ENCODE assay signal across 30 mouse cellular contexts in the genomic region with DNA sequence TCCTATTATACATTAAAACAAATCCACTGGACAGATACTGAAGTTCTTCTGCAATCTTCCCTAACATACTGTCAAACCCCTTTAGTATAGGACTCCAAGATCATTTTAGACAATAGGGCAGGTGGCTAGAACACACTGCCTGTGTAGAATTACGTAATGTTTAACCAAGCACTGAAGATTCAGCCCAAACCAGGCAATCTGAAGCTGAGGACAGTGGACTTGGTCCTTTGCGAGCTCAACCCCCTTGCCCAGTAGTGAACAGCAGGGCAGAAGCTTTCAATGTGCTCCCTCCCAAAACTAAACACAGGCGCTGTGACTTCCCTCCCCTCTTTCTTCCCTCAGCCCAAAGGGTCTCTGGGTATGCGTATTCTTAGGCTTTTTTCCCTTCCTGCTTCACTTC. TPM values are rescaled to one million over a fixed set of nuclear protein-coding genes. Genes with fewer than 3 reads are reported as not detected.
DNase-seq lines count a peak whose midpoint lies in the region; ATAC-seq lines count a peak whose summit lies in the region.
"Had no signal": no experiment of that assay in that cellular context is flagged by ENCODE, and none has a peak within 500 bp of the region (broad histone marks: within the 10 kb centered on the region; RNA-seq: fewer than 3 reads in every experiment).

No protein-coding gene starts in this region.

- no peaks in the 10 kb centered on the region for H3K27me3 ChIP-seq in heart, embryonic 10.5 days (ENCODE audit: insufficient read depth, poor library complexity, severe bottlenecking)
- H3K27me3 ChIP-seq in kidney, embryonic 15.5 days: no peaks in the 10 kb centered on the region
- H3K27me3 ChIP-seq in liver, embryonic 15.5 days: no peaks in the 10 kb centered on the region
- H3K27me3 ChIP-seq: CH12.LX; embryonic facial prominence, embryonic 15.5 days; hindbrain, embryonic 12.5 days; intestine, embryonic 15.5 days; limb, embryonic 12.5 days; midbrain, embryonic 15.5 days; neural tube, embryonic 15.5 days; stomach, embryonic 15.5 days had no signal

- peak; percentile 55 for DNase-seq in heart, embryonic 10.5 days (ENCODE audit: low spot score)
- no peak for DNase-seq in heart, adult 8-10 months (ENCODE audit: low spot score)
- no peak for DNase-seq in kidney, postnatal 10 days
- DNase-seq in spleen, adult 12 weeks (ENCODE audit: low spot score): no peak
- no peak for DNase-seq in cerebellum, postnatal 10 days
- DNase-seq: adrenal gland, adult 2 months; adrenal gland, postnatal 36 days; cerebellum, adult 18-20 months; gastrocnemius, postnatal 14 days; heart, postnatal 36 days; lung, adult 2 months; lung, postnatal 10 days; retina, postnatal 1 day; right cerebral cortex, postnatal 14 days had no signal

- H3K4me1 ChIP-seq in heart, embryonic 10.5 days: peaks cover 9% of the 10 kb centered on the region; the same call in 1 of the 2 replicates
- no peaks in the 10 kb centered on the region for H3K4me1 ChIP-seq in kidney, embryonic 15.5 days
- no peaks in the 10 kb centered on the region for H3K4me1 ChIP-seq in liver, embryonic 15.5 days (replicated peaks)
- H3K4me1 ChIP-seq: embryonic facial prominence, embryonic 10.5 days; intestine, embryonic 15.5 days; stomach, embryonic 15.5 days had no signal

- no peaks in the 10 kb centered on the region for H3K9me3 ChIP-seq in heart, embryonic 10.5 days
- H3K9me3 ChIP-seq in kidney, embryonic 15.5 days (replicated peaks): no peaks in the 10 kb centered on the region
- H3K9me3 ChIP-seq in liver, embryonic 15.5 days (replicated peaks): no peaks in the 10 kb centered on the region
- H3K9me3 ChIP-seq: embryonic facial prominence, embryonic 10.5 days; embryonic facial prominence, embryonic 15.5 days; hindbrain, embryonic 12.5 days; intestine, embryonic 15.5 days; limb, embryonic 12.5 days; midbrain, embryonic 10.5 days; midbrain, embryonic 15.5 days; neural tube, embryonic 15.5 days; stomach, embryonic 15.5 days had no signal

- H3K4me2 ChIP-seq in kidney, embryonic 15.5 days: no peak overlapping the region
- H3K4me2 ChIP-seq in liver, embryonic 15.5 days: no peak overlapping the region
- H3K4me2 ChIP-seq: embryonic facial prominence, embryonic 15.5 days; heart, embryonic 11.5 days; hindbrain, embryonic 12.5 days; intestine, embryonic 15.5 days; limb, embryonic 12.5 days; midbrain, embryonic 15.5 days; neural tube, embryonic 15.5 days; stomach, embryonic 15.5 days had no signal

- peak; percentile 68; the same call in 1 of the 2 replicates for ATAC-seq in kidney, embryonic 15.5 days (replicated peaks; ENCODE audit: low FRiP score)
- peak; percentile 78 for ATAC-seq in liver, embryonic 15.5 days (ENCODE audit: insufficient read depth)
- ATAC-seq: forebrain, embryonic 14.5 days; hindbrain, postnatal 0 days; intestine, embryonic 15.5 days; midbrain, embryonic 15.5 days had no signal

- H3K36me3 ChIP-seq in heart, embryonic 10.5 days: 0 out of 2 replicates have a peak, but pooled peaks cover 3% of the 10 kb centered on the region
- H3K36me3 ChIP-seq in kidney, embryonic 15.5 days: no peaks in the 10 kb centered on the region
- H3K36me3 ChIP-seq in liver, embryonic 15.5 days (replicated peaks): no peaks in the 10 kb centered on the region
- H3K36me3 ChIP-seq: embryonic facial prominence, embryonic 10.5 days; hindbrain, embryonic 12.5 days; intestine, embryonic 15.5 days; limb, embryonic 12.5 days; midbrain, embryonic 10.5 days; midbrain, embryonic 15.5 days; stomach, embryonic 15.5 days had no signal

- H3K4me3 ChIP-seq in heart, embryonic 10.5 days: no peak overlapping the region
- no peak overlapping the region for H3K4me3 ChIP-seq in kidney, embryonic 15.5 days (replicated peaks)
- H3K4me3 ChIP-seq in liver, embryonic 15.5 days (replicated peaks): no peak overlapping the region
- H3K4me3 ChIP-seq: embryonic facial prominence, embryonic 10.5 days; embryonic facial prominence, embryonic 15.5 days; hindbrain, embryonic 12.5 days; intestine, embryonic 15.5 days; left cerebral cortex, adult 2 months; limb, embryonic 12.5 days; midbrain, embryonic 10.5 days; midbrain, embryonic 15.5 days; neural tube, embryonic 15.5 days; stomach, embryonic 15.5 days had no signal

- no peak overlapping the region for H3K9ac ChIP-seq in kidney, embryonic 15.5 days
- no peak overlapping the region for H3K9ac ChIP-seq in liver, embryonic 15.5 days
- H3K9ac ChIP-seq: embryonic facial prominence, embryonic 15.5 days; hindbrain, embryonic 12.5 days; intestine, embryonic 15.5 days; limb, embryonic 12.5 days; midbrain, embryonic 15.5 days; neural tube, embryonic 15.5 days; stomach, embryonic 15.5 days had no signal

- no peak overlapping the region for H3K27ac ChIP-seq in heart, embryonic 10.5 days
- no peak overlapping the region for H3K27ac ChIP-seq in kidney, embryonic 15.5 days
- no peak overlapping the region for H3K27ac ChIP-seq in liver, embryonic 15.5 days (replicated peaks)
- H3K27ac ChIP-seq: embryonic facial prominence, embryonic 10.5 days; embryonic facial prominence, embryonic 15.5 days; hindbrain, embryonic 12.5 days; hindbrain, postnatal 0 days; intestine, embryonic 15.5 days; left cerebral cortex, adult 2 months; limb, embryonic 12.5 days; midbrain, embryonic 10.5 days; midbrain, embryonic 15.5 days; neural tube, embryonic 15.5 days; stomach, embryonic 15.5 days had no signal

- 90% methylated on average over 4 of the region's 4 CpGs for WGBS in heart, embryonic 10.5 days
- WGBS in kidney, embryonic 15.5 days: 89% methylated on average over 4 of the region's 4 CpGs
- 59% methylated on average over 4 of the region's 4 CpGs for WGBS in liver, embryonic 15.5 days (ENCODE audit: insufficient replicate concordance)

RNA-seq across cellular contexts. Expression of gene Nt5e, which starts 39.8 kb away (rescaled TPM):
- polyA plus RNA-seq in heart, embryonic 10.5 days (2016; fragmentation: Nextera tagmentation; extraction: Ambion mirVana): 1.9 and 2.4 TPM in 2 replicates
- total RNA-seq in heart, adult 8-10 months (2022): 10 to 100 TPM in 2 of 4 experiments, 1 to 10 TPM in 2; 8.2 to 12.4 (median 10.8) TPM
- polyA plus RNA-seq in kidney, embryonic 15.5 days (2015; fragmentation: Nextera tagmentation; extraction: Ambion mirVana): 2.2 and 3.6 TPM in 2 replicates
- polyA plus RNA-seq in liver, embryonic 15.5 days (2015; fragmentation: Nextera tagmentation; extraction: Ambion mirVana): 10.0 and 10.4 TPM in 2 replicates
